Mouse (Mus musculus) frontal cortex, adult 2 months (tissue): ENCODE measurements around the gene Ust. TPM values are rescaled to one million over a fixed set of nuclear protein-coding genes. Genes with fewer than 3 reads are reported as not detected.

Experiments used
- DNase-seq, 2 experiments: peaks; one replicate each; pipeline ENCODE4 v3.0.0; 2022; ENCODE audit warnings: low spot score in 1 of 2; ENCODE audit errors: extremely low spot score in 1 of 2
- polyA plus RNA-seq: library from polyadenylated mRNA; depleted of rRNA; stranded (reverse); fragments of >200 nt; gene quantifications from 2 replicates; pipeline ENCODE4 v1.2.3, GENCODE M21; 2012

Gene Ust
- polyA plus RNA-seq, 1 experiment, result 14.5 TPM

- DNase-seq, result no peak
Measured at GRCm38 (mm10) chr10:8233148-8233901, 285.3 kb downstream of the Ust start.

- DNase-seq, result no peak
Measured at GRCm38 (mm10) chr10:8232535-8232934, 286.1 kb downstream of the Ust start.

DNA sequence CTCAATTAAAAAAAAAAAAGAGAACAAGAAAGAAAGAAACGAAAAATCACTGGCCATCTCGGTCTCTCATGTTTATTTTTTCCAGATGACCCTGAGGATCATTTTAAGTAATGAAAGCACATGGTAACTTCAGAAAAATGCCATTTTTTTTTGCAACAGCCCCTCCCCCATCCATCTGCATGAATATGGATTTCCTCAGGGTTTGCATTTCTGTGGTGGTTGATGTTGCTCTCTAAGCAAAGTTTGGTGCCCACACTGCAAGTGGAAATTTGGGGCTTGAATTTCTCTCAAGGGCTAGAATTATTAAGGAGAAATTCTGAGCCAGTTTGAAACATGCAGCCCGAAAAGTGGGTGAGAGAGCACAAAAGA is 290.3 kb downstream of the Ust start:
- DNase-seq, result no peak

DNA sequence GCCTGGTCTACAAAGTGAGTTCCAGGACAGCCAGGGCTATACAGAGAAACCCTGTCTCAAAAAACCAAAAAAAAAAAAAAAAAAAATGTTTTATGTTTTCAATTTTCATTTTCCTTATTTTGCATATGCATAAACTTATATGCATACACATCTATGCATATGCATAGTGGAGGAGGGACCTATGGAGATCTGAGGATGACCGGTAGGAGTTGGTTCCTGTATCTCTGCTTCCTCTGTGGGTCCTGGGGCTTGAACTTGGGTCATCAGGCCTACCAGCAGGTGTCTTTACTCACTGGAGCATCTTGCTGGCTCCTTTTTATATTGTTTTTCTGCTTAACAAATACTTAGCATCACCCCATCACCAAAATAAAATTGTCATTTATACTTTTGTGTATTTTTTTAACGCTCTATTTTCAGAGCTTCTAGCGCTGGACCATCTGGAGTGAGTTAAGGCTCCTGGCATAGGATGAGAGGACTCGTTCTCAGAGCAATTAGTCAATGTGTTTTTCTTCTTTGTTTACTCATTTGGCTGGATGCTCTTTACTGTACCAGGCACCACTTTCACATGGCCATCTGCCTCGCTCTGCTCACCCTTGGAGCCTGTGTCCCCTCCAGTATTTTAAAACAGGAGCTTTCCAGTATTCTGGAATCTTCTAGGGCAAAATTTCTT is 290.8 kb downstream of the Ust start:
- peak; percentile 35 to 62 for DNase-seq

DNA sequence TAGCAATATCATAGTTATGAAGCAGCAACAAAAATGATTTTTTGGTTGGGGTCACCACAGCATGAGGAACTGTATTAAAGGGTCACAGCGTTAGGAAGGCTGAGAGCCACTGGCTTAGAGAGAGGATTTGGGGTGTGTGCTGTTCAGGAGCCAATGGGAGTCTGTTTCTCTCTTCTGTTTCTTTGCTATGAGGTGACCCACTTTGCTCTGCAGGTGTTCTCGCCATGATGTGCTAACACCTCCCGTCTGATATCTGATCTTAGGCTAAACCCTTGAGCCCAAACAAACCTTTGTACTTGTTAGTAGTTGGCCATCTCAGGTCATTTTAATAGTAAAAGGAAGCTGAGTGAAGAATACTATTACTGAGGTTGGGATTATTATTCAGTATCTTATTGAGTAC is 292.0 kb downstream of the Ust start:
- DNase-seq, result no peak

DNA sequence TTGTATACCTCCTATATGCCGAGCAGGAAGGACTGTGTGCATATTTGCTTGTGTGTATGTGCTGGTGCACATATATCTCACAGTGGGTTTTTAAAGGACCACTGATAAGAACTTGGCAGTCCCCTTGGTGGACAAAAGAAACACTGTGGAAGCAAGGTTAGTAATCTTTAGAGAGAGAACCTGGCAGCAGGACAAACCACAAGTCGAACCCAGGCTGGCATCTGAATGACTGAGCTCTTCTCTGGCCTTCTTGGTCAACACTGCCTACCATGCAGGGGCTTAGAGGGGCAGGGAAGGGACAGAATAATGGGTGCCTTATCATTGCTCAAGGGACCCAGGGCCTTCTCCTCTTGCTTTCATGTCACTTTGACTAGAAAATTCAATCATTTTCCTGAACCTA is 294.0 kb downstream of the Ust start:
- DNase-seq, result no peak

DNA sequence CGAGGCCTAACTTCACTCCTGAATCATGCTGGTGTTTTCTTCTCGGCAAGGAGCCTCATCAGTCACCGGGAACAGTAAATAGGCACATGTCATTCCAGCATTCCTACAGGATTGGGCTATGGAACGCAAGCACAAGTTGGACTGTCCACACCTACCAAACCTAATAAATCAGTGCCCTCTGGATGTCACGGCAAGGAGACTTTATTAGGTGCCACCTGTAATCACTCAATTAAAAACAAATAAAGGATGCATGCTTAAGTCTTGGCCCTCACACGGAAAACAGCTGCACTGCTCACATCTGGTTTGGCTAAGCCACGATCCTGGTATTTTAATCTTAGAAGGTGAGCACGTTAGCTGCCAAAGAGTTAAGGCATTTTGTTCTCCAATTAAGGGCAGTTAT is 294.6 kb downstream of the Ust start:
- DNase-seq, result no peak

- DNase-seq, result no peak
Measured at GRCm38 (mm10) chr10:8216946-8217345, 301.7 kb downstream of the Ust start.

GRCm38 (mm10) chr10:8215181-8215580 is 303.4 kb downstream of the Ust start:
- DNase-seq, result no peak

- no peak for DNase-seq
Measured at GRCm38 (mm10) chr10:8213906-8214421, 304.7 kb downstream of the Ust start.

DNA sequence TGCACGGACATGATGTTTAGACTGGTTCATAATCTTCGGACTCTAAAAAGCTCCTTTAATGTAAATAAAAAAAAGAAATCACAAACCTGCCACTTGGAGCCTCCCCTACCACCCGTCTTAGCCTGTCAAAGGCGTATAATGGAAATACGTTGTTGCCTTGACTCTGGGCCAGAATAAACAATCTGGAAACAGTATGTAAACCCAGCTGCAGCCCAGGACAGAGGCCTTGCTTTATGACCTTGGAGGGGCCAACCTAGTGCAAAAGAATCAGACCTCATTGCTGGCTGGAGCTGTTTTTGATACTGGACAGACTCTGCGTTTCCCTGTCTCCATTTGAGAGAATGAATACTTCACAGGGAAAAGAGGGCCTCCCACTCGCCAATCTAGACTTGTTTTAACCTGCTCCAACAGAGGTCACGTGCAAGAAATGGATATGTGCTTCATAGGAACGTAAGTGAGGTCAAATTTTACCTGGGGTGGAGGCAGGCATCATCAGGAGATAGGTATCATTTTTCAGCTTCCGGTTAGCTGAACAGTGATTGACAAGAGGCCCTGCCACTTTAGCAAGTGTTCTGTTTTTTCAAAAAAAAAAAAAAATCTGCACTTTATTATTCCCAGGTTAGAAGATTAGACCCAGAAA is 305.2 kb downstream of the Ust start:
- no peak for DNase-seq

GRCm38 (mm10) chr10:8212611-8213226 is 305.9 kb downstream of the Ust start:
- no peak for DNase-seq

- no peak for DNase-seq
Measured at GRCm38 (mm10) chr10:8211694-8212093, 306.9 kb downstream of the Ust start.

GRCm38 (mm10) chr10:8210366-8210765 is 308.3 kb downstream of the Ust start:
- DNase-seq, result no peak

DNA sequence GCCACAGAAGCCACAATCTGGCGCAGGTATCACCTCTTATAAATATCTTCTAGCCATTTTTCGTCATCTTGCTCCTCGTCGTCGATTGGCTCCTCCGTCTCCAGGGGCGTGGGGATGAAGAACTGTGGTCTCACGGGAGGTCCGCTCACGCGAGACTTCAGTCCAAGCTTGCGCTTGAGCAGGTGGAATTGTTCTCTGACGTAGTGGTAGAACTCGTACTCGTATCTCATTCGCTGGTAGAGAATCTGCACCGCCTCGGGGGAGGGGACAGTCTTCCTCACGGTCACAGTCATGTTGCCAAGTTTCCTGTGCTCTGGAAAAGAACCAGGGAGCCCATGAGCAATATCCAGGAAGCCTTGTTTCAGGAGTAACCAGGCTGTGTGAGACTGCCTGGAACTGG is 311.3 kb downstream of the Ust start:
- no peak for DNase-seq

DNA sequence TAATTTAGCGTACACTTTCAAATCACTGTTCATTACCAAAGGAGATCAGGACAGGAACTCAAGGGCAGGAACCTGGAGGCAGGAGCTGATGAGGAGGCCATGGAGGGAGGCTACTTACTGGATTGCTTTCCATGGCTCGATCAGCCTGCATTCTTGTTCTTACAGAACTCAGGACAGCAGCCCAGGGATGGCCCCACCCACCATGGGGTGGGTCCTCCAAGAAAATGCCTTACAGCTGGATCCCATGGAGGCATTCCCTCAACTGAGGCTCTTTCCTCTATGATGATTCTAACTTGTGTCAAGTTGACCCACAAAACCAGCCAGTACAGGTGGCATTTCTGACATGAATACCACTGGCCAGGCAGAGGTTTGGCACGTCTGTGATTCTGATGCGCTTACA is 314.9 kb downstream of the Ust start:
- DNase-seq, result no peak

GRCm38 (mm10) chr10:8199816-8200215 is 318.8 kb downstream of the Ust start:
- DNase-seq, result no peak

GRCm38 (mm10) chr10:8199026-8199756 is 319.4 kb downstream of the Ust start:
- no peak for DNase-seq

DNA sequence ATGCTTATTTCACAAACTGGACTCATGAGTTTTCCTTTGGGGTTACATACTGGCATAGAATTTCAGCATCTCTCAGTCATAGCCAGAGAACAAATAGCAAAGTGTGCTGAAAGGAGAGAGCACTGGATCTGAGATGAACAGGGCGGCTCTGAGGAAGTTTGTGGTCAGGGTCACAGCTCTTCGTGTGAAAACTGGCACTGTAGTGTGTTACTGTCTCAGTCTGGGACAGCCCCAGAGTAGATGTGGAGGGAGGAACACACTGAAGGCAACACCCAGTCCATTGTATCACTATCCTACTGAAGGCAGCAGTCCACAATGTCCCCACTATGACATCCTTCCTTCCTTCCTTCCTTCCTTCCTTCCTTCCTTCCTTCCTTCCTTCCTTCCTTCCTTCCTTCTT is 321.0 kb downstream of the Ust start:
- no peak for DNase-seq

DNA sequence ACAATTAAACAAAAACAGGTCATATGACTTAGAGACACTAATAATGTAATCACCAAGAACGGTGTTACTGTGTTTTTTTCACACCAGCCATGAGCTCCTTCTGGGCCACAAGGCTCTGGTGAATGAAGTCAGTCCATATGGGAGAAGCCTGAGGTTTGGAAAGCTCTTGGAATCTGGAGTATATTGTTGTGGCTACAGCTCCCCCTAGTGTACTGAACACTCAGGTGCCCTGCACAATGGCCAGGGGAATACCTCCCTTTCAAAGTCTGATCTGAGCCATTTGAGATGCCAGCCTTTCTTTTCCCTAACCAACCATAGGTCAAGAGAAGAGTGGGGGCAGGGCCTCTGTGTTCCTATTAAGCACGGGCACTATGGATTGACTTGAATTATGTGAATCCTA is 322.3 kb downstream of the Ust start:
- DNase-seq, result peak; percentile 64 to 93

GRCm38 (mm10) chr10:8195730-8196129 is 322.9 kb downstream of the Ust start:
- DNase-seq, result no peak
